Mouse (Mus musculus): ENCODE data around the gene Pcbp4. TPM values are rescaled to one million over a fixed set of nuclear protein-coding genes. Genes with fewer than 3 reads are reported as not detected.

Gene Pcbp4
- 275 and 316 TPM in 2 replicates for polyA plus RNA-seq (2016; fragmentation: Nextera tagmentation; extraction: Ambion mirVana)

DNA sequence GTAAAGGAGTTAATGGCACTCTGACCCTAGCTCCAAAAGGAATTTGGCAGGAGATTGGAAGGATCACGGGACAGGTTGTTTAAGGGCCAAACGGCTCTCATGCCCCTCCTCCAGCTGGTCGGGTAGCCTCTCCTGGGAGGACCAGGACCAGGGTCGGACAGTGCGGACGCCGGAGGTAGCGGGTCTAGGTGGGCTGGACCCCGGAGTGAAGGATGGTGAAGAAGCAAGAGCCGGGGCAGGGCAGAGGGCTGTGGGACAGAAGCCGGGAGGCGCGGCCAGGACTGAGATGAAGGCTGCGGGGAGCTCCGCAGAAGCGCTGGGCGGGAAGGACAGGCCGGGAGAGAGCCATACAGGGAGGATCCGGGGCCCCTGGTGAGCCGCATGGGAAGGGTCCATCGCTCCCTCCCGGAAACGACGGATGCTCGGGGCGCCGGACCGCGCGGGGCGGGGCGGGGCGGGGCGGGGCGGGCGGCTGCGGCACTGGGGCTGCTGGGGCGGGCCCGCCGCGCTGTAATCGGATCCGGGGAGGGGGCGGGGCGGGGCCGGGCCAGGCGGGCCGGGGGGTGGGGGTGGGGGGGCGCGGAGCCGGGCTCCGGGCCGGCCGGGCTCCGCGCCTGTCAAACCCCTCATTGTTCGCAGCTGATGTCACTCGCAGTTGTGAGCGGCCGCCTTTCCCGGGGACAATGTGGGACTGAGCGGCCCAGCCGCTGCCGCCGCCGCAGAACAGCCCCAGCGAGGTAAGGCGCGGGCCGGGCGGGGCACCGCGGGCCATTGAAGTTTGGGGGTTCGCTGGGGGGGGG, at the start of gene Pcbp4:
TSS of gene Pcbp4 (plus strand) at position 21 of the 800 bp plus-strand sequence.
- peaks cover 93% of the 10 kb centered on the region for H3K4me1 ChIP-seq
- peak; percentile 92 for DNase-seq (ENCODE audit: low spot score)
- peak within 1 kb of the TSS; percentile 90 for H3K4me3 ChIP-seq
- H3K27me3 ChIP-seq (ENCODE audit: low read depth, poor library complexity, severe bottlenecking): no peaks in the 10 kb centered on the region
- peaks cover 30% of the 10 kb centered on the region for H3K36me3 ChIP-seq
- peak within 1 kb of the TSS; percentile 94 for H3K27ac ChIP-seq
- 1% methylated on average over 69 of the region's 74 CpGs for WGBS
- no peaks in the 10 kb centered on the region for H3K9me3 ChIP-seq (replicated peaks)

DNA sequence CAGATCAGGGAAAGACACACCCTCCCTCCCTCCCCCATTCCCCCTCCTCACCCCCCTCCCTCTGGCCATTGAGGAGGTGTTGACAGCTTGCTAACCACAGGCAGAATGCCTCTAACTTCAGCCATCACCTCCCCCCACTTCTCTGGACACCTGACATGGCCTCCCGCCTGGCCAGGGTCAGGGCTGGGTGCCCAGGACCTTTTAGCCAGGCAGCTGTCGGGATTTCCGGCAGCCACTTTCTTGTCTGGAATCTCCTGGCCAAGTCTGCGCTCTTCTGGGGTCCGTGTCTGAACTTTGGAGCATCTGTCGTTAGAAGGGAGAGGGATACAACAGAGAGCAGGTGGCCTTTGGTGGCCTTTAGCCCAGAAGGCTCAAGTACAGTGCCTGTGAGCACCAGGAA, 47.8 kb upstream of the Pcbp4 start:
- no peaks in the 10 kb centered on the region for H3K27me3 ChIP-seq (ENCODE audit: low read depth, poor library complexity, severe bottlenecking)
- peaks cover 64% of the 10 kb centered on the region for H3K4me1 ChIP-seq
- H3K36me3 ChIP-seq: no peaks in the 10 kb centered on the region
- 7% methylated on average over 6 of the region's 6 CpGs for WGBS
- peak overlapping the region; percentile 61 for H3K27ac ChIP-seq
- H3K4me3 ChIP-seq: no peak overlapping the region; the same call in 1 of the 2 replicates
- no peaks in the 10 kb centered on the region for H3K9me3 ChIP-seq (replicated peaks)
- DNase-seq (ENCODE audit: low spot score): peak; percentile 62

DNA sequence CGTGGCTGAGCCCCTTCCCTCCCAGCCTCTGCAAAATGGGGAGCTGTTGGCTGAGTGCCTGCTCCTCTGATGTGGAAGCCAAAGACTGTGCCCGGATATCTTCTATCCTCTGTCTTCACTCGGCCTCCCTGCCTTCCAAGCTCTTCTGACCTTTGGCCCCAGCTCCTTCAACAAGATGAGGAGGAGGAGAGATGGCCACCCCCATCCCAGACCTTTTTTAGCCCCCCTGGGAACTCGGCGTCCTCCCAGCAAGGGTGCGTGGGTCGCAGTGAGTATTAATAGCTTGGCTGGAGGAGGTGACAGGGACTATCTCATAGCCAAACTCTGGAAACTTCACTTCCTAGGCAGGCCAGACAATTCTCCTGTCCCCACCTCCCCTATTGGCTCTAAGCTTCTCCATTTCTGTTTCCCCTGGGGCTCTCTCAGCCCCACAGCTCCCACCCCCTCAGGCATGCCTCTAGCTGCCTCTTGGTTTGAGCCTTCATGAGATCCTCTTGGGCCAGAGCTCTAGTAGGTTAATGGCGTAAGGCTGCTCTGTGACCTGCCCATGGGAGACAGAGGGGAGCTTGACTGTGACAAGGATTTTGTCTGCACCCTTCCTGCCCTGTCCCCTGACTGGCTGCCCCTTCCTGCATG, 46.5 kb upstream of the Pcbp4 start:
- peak overlapping the region; percentile 66 for H3K27ac ChIP-seq
- no peaks in the 10 kb centered on the region for H3K36me3 ChIP-seq
- 56% methylated on average over 8 of the region's 8 CpGs for WGBS
- no peak for DNase-seq (ENCODE audit: low spot score)
- H3K9me3 ChIP-seq (replicated peaks): no peaks in the 10 kb centered on the region
- H3K4me1 ChIP-seq: peaks cover 67% of the 10 kb centered on the region
- no peaks in the 10 kb centered on the region for H3K27me3 ChIP-seq (ENCODE audit: low read depth, poor library complexity, severe bottlenecking)
- H3K4me3 ChIP-seq: no peak overlapping the region

DNA sequence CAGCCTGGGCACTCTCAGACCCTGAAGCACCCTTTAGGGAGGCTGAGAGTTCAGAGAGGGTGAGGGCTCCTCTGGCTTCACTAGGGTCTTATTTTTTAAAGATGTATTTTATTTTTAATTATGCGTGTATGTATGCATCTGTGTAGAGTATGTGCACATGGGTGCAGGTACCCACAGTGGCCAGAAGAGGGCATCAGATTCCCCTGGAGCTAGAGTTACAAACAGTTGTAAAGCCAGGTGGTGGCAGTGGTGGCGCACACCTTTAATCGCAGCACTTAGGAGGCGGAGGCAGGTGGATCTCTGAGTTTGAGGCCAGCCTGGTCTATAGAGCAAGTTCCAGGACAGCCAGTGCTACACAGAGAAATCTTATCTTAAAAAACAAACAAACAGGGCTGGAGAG, 44.0 kb upstream of the Pcbp4 start:
- H3K27ac ChIP-seq: no peak overlapping the region
- WGBS: 98% methylated on average over 4 of the region's 4 CpGs
- no peak for DNase-seq (ENCODE audit: low spot score)

DNA sequence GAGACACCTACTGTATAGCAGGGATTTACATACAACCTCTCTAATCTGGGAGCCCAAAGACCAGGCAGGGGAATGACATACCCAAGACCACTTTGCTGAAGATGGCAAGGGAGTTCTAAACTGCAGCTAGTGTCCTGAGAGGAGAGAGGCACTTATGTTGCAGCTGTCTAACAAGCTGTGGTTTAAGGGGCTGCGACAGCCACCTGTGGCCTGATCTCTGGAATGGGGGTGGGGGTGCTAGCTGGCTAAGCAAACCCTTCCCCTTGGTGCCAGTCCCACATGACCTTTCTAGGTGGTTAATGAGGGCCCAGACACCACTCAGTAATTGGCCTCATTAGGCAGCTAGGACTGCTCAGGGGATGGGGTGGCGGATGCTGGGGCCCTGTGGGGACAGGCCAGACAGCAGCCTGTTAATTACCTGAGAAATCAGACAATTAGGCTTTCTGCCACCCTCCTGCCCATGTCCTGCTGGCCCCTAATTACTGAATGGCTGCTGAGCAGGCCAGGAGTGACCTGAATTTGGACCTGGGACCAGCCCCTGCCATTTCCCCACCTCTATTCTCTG, 42.9 kb upstream of the Pcbp4 start:
- H3K4me1 ChIP-seq: peaks cover 68% of the 10 kb centered on the region

More for the DNA sequence above, 44.0 kb upstream of the Pcbp4 start:
- H3K9me3 ChIP-seq (replicated peaks): no peaks in the 10 kb centered on the region
- no peaks in the 10 kb centered on the region for H3K36me3 ChIP-seq
- peaks cover 76% of the 10 kb centered on the region for H3K4me1 ChIP-seq
- H3K4me3 ChIP-seq: no peak overlapping the region
- no peaks in the 10 kb centered on the region for H3K27me3 ChIP-seq (ENCODE audit: low read depth, poor library complexity, severe bottlenecking)

DNA sequence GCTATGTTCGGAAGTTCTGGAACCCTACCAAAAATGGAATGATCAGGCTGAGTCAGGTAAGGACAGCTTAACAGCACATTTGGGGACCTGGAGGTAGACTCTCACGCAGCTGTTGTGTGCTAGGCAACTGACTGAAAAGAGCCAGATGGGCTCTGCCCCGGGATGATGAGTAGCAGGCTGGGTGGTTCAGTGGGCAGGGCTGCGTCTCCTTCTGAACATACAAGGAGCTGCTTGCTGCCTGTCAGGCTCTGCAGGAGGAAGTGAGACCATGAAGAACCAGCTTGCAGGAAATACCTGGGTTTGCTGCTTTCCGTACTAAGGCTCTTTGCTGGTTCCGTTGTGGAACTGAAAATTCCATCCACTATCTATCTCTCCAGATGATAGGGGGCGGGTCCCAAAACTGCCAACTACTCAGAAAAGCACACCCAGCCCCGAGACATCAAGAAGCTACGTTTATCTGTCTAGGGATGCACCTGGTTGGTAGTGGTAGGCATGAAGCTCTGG, 41.9 kb upstream of the Pcbp4 start:
- Histone ChIP-seq H3K9me3 (replicated peaks) (no peaks in the 10 kb centered on the region), H3K4me1 (peaks cover 58% of the 10 kb centered on the region), H3K27me3 (ENCODE audit: low read depth, poor library complexity, severe bottlenecking) (no peaks in the 10 kb centered on the region), H3K27ac (peak overlapping the region; percentile 70), H3K36me3 (no peaks in the 10 kb centered on the region), H3K4me3 (no peak overlapping the region)
- no peak for DNase-seq (ENCODE audit: low spot score)
- 80% methylated on average over 9 of the region's 9 CpGs for WGBS

More for the DNA sequence above, 42.9 kb upstream of the Pcbp4 start:
- no peaks in the 10 kb centered on the region for H3K9me3 ChIP-seq (replicated peaks)
- no peaks in the 10 kb centered on the region for H3K36me3 ChIP-seq
- no peak overlapping the region for H3K4me3 ChIP-seq
- peak overlapping the region; percentile 70 for H3K27ac ChIP-seq
- H3K27me3 ChIP-seq (ENCODE audit: low read depth, poor library complexity, severe bottlenecking): no peaks in the 10 kb centered on the region
- WGBS: 39% methylated on average over 2 of the region's 2 CpGs
- DNase-seq (ENCODE audit: low spot score): no peak

DNA sequence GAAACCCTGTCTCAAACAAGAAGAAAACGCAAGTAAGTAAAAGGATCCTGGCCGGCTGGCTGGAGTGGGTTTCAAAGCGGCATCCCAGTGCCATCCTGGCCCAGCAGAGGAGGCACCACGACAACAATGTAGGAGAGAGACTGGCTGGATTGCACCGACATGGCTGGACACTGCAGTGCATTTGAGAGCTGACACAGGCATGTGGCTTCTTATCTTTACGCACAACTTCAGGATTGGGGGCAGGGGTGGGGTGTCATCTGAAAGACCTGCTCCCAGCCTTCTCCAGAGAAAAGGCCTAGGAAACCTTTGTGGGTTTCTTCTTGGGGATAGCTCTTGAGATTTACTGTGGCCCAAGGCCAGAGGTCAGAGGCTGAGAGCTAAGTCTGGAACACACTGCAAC, 41.4 kb upstream of the Pcbp4 start:
- WGBS: 71% methylated on average over 6 of the region's 6 CpGs
- peak overlapping the region; percentile 32; the same call in 1 of the 2 replicates for H3K27ac ChIP-seq
- no peak for DNase-seq (ENCODE audit: low spot score)

DNA sequence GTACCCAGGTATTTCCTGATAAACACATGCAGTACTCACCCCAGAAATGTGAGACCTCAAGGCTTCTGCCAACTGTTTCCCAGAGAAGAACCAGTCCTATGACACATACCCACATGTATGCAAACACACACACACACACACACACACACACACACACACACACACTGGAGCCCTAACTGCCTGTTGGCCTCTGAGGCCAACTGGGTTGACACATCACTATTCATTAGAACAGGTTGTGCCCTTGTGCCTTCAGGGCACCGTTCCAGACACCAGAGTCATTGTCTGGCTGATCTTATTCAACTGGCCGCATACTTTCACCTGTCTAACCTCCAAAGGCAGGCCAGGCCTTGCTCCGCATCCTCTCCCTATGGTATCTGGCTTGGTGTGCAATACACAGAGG, 40.9 kb upstream of the Pcbp4 start:
- no peak for DNase-seq (ENCODE audit: low spot score)
- no peaks in the 10 kb centered on the region for H3K36me3 ChIP-seq
- WGBS: 79% methylated on average over 3 of the region's 3 CpGs
- H3K27ac ChIP-seq: peak overlapping the region; percentile 32; the same call in 1 of the 2 replicates
- H3K4me3 ChIP-seq: no peak overlapping the region
- H3K9me3 ChIP-seq (replicated peaks): no peaks in the 10 kb centered on the region
- H3K4me1 ChIP-seq: peaks cover 51% of the 10 kb centered on the region
- no peaks in the 10 kb centered on the region for H3K27me3 ChIP-seq (ENCODE audit: low read depth, poor library complexity, severe bottlenecking)

More for the DNA sequence above, 41.4 kb upstream of the Pcbp4 start:
- no peaks in the 10 kb centered on the region for H3K9me3 ChIP-seq (replicated peaks)
- H3K36me3 ChIP-seq: no peaks in the 10 kb centered on the region
- H3K4me1 ChIP-seq: peaks cover 52% of the 10 kb centered on the region
- no peak overlapping the region for H3K4me3 ChIP-seq
- no peaks in the 10 kb centered on the region for H3K27me3 ChIP-seq (ENCODE audit: low read depth, poor library complexity, severe bottlenecking)

DNA sequence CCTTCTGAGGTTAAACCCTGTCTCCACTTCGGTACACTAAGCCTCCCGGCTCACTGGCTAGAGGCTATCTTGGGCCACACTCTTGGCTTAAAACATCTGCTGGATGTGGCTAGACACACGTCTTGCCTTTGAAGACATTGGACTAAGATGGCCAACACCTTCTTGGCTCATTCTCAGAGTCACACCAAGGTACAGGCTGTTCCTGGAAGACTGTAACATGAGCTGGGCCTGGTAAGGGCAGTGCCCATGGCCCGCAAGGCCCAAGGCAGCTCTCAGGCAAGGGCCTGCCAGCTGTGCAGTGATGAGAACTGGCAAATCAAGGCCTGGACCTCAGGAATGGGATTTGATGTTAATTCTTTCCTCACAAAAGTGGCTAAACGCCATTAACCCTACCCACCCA, 39.5 kb upstream of the Pcbp4 start:
- Histone ChIP-seq H3K36me3 (no peaks in the 10 kb centered on the region), H3K27ac (peak overlapping the region; percentile 37), H3K9me3 (replicated peaks) (no peaks in the 10 kb centered on the region), H3K27me3 (ENCODE audit: low read depth, poor library complexity, severe bottlenecking) (peaks cover 3% of the 10 kb centered on the region; the same call in 1 of the 2 replicates), H3K4me3 (no peak overlapping the region), H3K4me1 (peaks cover 57% of the 10 kb centered on the region)
- no peak for DNase-seq (ENCODE audit: low spot score)
- 85% methylated on average over 5 of the region's 5 CpGs for WGBS

DNA sequence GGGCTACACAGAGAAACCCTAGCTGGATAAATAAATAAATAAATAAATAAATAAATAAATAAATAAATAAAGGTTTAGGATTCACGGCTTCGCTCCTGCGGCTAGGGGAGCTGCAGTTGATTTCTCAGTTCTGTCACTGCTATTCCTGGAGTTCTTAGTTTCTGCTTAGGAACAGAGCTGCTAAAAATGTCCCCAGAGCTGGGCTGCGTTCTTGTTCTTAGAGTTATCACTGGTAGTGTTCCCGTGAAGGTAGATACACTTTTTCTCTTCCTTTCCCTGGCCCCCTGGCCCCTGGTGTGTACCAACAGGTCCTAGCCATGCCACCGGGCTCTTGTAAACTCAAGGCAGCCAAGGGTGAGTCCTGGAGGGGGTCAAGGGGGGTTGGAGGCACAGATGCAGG, 36.3 kb upstream of the Pcbp4 start:
- DNase-seq (ENCODE audit: low spot score): no peak
- Histone ChIP-seq H3K4me3 (no peak overlapping the region), H3K27me3 (ENCODE audit: low read depth, poor library complexity, severe bottlenecking) (peaks cover 11% of the 10 kb centered on the region), H3K27ac (no peak overlapping the region), H3K4me1 (peaks cover 62% of the 10 kb centered on the region), H3K36me3 (no peaks in the 10 kb centered on the region), H3K9me3 (replicated peaks) (no peaks in the 10 kb centered on the region)
- 87% methylated on average over 6 of the region's 6 CpGs for WGBS

DNA sequence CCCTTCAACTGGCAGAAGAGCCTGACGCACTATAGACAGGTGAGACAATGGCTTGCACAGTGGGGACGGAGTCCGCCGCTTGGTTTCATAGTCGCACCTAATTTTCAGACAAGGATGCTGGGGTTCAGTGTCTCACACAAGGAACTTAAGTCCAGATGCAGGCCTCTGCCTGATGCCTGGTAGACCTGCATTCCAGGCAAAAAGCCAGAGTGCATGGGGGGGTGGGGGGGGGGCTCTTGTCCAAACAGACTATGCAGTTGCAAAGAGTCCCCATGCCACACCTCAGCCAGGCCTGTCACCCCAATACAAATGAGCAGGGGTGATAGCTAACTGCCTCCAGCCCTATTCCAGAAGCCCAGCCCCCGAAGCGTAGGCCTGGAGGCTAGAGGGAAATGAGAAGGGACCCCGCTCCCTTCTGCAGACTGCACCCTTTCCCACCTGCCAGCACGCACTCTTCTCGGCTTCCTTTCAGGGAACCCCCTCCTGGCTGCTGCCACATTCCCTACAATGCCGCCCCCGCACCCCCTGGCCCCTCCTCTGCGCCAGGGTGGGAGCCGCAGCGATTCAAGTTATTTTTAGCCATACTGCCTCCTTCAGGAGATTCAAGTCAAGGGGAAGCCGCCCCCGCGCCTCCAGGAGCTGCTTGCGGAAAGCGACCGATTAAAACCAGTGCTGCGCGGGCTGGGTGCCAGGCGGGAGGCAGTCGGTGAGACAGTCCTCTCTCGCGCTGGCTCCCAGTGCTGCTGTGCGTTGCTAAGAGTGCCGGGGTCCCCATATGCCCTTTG, 35.1 kb upstream of the Pcbp4 start:
- DNase-seq (ENCODE audit: low spot score): peak; percentile 81
- Histone ChIP-seq H3K4me1 (peaks cover 54% of the 10 kb centered on the region), H3K9me3 (replicated peaks) (no peaks in the 10 kb centered on the region), H3K27me3 (ENCODE audit: low read depth, poor library complexity, severe bottlenecking) (peaks cover 11% of the 10 kb centered on the region), H3K36me3 (no peaks in the 10 kb centered on the region), H3K27ac (peak overlapping the region; percentile 84), H3K4me3 (peak overlapping the region; percentile 44)
- WGBS: 17% methylated on average over 29 of the region's 29 CpGs

DNA sequence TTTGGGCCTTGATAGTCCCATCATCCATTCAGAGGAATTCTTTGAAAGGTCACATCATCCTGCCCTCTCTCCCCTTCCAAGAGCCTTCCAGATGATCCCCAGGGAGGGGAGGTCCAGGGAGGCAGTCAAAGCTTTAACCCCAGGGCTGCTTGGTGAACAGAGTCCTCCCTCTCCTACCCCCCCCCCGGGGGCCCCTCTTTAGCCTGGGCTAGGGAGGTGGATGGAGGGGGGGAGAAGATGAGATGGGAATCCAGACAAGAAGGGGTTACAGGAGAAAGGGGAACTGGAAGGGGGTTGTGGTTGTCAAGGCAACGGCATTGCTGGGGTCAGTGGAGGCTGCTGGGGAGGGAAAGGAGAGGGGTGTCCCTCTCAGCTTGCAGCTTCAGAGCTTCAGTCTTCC, 32.5 kb upstream of the Pcbp4 start:
- peaks cover 52% of the 10 kb centered on the region for H3K4me1 ChIP-seq
- WGBS: 0% methylated on average over 2 of the region's 2 CpGs
- DNase-seq (ENCODE audit: low spot score): no peak
- peak overlapping the region; percentile 80 for H3K27ac ChIP-seq
- H3K36me3 ChIP-seq: no peaks in the 10 kb centered on the region
- peaks cover 11% of the 10 kb centered on the region for H3K27me3 ChIP-seq (ENCODE audit: low read depth, poor library complexity, severe bottlenecking)
- peak overlapping the region; percentile 32 for H3K4me3 ChIP-seq
- no peaks in the 10 kb centered on the region for H3K9me3 ChIP-seq (replicated peaks)

Data from limb, embryonic 10.5 days (tissue).